Mouse (Mus musculus) left cerebral cortex, postnatal 10 days (tissue): ENCODE measurements around the gene Cpxm2. TPM values are rescaled to one million over a fixed set of nuclear protein-coding genes. Genes with fewer than 3 reads are reported as not detected.

Experiments
- DNase-seq, 2 experiments: peaks; one replicate each; pipeline ENCODE4 v3.0.0; 2021 to 2022; ENCODE audit warnings: low spot score in 2 of 2, mixed read lengths in 1 of 2; ENCODE audit errors: extremely low spot score in 1 of 2
- intact Hi-C: fragments of 180-260 bp; cut with DNase I; formaldehyde crosslinking; loops from one replicate; pipeline ENCODE4 v1.15.1; 2025
- total RNA-seq, 2 experiments: library from RNA; stranded (reverse); gene quantifications; 2 replicates each; pipeline ENCODE4 v1.2.3; 2021

Gene Cpxm2
- total RNA-seq, 2 experiments from 2014 or later = 6.1 to 9.3 TPM

- intact Hi-C loops = no loop called here
- DNase-seq = no peak
Observed at GRCm38 (mm10) chr7:132067511-132067910, 87.0 kb downstream of the Cpxm2 start.

GRCm38 (mm10) chr7:132060116-132060515 is 94.4 kb downstream of the Cpxm2 start:
- DNase-seq = no peak
- intact Hi-C loops = no loop called here

GRCm38 (mm10) chr7:132056565-132056964 is 98.0 kb downstream of the Cpxm2 start:
- no peak for DNase-seq
- intact Hi-C loops = no loop called here

GRCm38 (mm10) chr7:132046662-132047061 is 107.9 kb downstream of the Cpxm2 start:
- intact Hi-C loops = no loop called here
- no peak for DNase-seq

GRCm38 (mm10) chr7:132031940-132032531 is 122.5 kb downstream of the Cpxm2 start:
- intact Hi-C loops = no loop called here
- no peak for DNase-seq

GRCm38 (mm10) chr7:132026671-132027070 is 127.9 kb downstream of the Cpxm2 start:
- no peak for DNase-seq
- intact Hi-C loops = no loop called here

- DNase-seq = no peak
Observed at GRCm38 (mm10) chr7:132025591-132025990, 128.9 kb downstream of the Cpxm2 start.

GRCm38 (mm10) chr7:132015933-132016332 is 138.6 kb downstream of the Cpxm2 start:
- intact Hi-C loops = no loop called here
- no peak for DNase-seq

More at GRCm38 (mm10) chr7:132025591-132025990, 128.9 kb downstream of the Cpxm2 start:
- intact Hi-C loops = no loop called here

- no peak for DNase-seq
- intact Hi-C loops = no loop called here
Observed at GRCm38 (mm10) chr7:132015193-132015592, 139.3 kb downstream of the Cpxm2 start.

- no peak for DNase-seq
- intact Hi-C loops = no loop called here
Observed at GRCm38 (mm10) chr7:132013970-132014369, 140.6 kb downstream of the Cpxm2 start.

GRCm38 (mm10) chr7:132012969-132013679 is 141.4 kb downstream of the Cpxm2 start:
- DNase-seq = peak in 1 of 2 experiments; percentile 69
- intact Hi-C loops = no loop called here

GRCm38 (mm10) chr7:132009002-132009401 is 145.5 kb downstream of the Cpxm2 start:
- no peak for DNase-seq
- intact Hi-C loops = no loop called here

- no peak for DNase-seq
- intact Hi-C loops = no loop called here
Observed at GRCm38 (mm10) chr7:132005996-132006696, 148.4 kb downstream of the Cpxm2 start.

- no peak for DNase-seq
- intact Hi-C loops = no loop called here
Observed at GRCm38 (mm10) chr7:131992873-131993272, 161.7 kb downstream of the Cpxm2 start.

GRCm38 (mm10) chr7:131992226-131992625 is 162.3 kb downstream of the Cpxm2 start:
- no peak for DNase-seq
- intact Hi-C loops = no loop called here

GRCm38 (mm10) chr7:131989056-131989455 is 165.5 kb downstream of the Cpxm2 start:
- intact Hi-C loops = no loop called here
- no peak for DNase-seq
